Mouse (Mus musculus): ENCODE results near the gene Lsm2.
A peak's percentile ranks its signal among the peaks of the same experiment; 100 is the strongest.
"Not testable (repeated sequence)": the region's sequence is repeated elsewhere in the genome, so short reads cannot be mapped to it uniquely, and the experiment has no call there.

The Lsm2 gene

DNA sequence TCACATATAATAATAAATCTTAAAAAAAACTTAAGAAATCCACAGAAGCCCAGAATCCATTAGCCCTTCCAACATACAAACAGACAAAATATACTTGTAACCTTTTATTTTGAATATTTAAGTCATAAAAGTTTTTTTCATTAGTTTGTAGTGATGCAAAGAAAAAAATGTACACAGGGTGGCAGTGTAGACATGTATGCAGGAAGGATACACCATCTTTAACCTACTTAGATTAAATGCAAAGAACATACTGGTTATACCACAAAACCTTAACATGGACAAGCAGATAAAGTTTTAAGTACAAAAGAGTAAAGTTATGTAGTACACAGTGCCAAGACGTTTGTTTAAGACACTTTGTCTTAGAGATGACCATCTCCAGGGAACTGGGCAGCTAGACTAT lies 25.3 kb upstream of the Lsm2 start:
- DNase-seq (ENCODE audit: low spot score) = no peak

DNA sequence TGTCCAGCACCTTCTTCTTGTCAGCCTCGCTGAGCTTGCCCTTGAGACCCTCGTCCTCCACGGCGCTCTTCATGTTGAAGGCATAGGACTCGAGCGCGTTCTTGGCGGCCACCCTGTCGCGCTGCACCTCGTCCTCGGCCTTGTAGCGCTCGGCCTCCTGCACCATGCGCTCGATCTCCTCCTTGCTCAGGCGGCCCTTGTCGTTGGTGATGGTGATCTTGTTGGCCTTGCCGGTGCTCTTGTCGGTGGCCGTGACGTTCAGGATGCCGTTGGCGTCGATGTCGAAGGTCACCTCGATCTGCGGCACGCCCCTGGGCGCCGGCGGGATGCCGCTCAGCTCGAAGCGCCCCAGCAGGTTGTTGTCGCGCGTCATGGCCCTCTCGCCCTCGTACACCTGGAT lies 24.4 kb upstream of the Lsm2 start:
- DNase-seq (ENCODE audit: low spot score) = not testable (repeated sequence)

DNA sequence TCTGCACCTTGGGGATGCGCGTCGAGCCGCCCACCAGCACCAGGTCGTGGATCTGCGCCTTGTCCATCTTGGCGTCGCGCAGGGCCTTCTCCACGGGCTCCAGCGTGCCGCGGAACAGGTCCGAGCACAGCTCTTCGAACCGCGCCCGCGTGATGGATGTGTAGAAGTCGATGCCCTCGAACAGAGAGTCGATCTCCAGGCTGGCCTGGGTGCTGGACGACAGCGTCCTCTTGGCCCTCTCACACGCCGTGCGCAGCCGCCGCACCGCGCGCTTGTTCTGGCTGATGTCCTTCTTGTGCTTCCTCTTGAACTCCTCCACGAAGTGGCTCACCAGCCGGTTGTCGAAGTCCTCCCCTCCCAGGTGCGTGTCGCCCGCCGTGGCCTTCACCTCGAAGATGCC lies 23.7 kb upstream of the Lsm2 start:
- not testable (repeated sequence) for DNase-seq (ENCODE audit: low spot score)

DNA sequence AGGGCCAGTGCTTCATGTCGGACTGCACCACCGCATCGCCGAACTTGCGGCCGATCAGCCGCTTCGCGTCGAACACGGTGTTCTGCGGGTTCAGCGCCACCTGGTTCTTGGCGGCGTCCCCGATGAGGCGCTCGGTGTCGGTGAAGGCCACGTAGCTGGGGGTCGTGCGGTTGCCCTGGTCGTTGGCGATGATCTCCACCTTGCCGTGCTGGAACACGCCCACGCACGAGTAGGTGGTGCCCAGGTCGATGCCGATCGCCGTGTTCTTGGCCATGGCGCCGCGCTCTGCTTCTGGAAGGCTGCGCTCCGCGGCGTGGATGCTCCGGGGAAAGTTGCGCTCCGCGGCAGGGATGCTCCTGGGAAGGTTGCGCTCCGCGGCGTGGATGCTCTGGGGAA lies 22.9 kb upstream of the Lsm2 start:
- not testable (repeated sequence) for DNase-seq (ENCODE audit: low spot score)

DNA sequence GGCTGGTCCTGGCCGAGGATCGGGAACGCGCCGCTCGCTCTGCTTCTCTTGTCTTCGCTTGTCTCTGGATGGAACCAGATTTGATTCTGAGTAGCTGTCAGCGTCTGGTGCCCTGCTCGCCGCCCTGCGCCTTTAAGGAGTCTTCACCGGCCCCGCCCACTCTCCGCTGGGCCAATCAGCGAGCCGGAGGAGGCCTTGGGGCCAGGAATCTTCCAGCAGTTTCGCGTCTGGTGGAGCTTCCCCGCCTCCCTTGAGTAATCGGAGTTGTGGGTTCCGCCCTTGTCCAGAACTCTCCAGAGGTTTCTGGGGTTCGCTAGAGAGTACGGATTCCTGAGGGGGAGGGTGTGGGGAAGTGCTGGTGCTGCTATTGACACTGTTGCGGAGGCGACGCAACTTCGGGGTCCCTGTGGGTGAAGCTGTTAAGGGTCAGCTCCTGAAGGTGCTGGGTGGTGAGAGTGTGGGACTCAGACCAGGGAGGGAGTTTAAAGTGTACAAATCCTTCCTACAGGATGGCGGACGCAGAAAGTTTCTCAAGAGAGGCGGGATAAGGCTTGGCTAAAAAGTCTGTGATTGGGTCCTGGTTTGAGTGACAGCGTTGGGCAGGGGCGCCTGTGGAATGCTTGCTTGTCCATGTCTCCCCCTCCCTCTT lies 22.4 kb upstream of the Lsm2 start, which contains the start of gene Hspa1b:
Gene Hspa1b, minus strand, starts transcription at position 109 of the 649 bp plus-strand sequence.
- DNase-seq (ENCODE audit: low spot score) = peak; percentile 66

DNA sequence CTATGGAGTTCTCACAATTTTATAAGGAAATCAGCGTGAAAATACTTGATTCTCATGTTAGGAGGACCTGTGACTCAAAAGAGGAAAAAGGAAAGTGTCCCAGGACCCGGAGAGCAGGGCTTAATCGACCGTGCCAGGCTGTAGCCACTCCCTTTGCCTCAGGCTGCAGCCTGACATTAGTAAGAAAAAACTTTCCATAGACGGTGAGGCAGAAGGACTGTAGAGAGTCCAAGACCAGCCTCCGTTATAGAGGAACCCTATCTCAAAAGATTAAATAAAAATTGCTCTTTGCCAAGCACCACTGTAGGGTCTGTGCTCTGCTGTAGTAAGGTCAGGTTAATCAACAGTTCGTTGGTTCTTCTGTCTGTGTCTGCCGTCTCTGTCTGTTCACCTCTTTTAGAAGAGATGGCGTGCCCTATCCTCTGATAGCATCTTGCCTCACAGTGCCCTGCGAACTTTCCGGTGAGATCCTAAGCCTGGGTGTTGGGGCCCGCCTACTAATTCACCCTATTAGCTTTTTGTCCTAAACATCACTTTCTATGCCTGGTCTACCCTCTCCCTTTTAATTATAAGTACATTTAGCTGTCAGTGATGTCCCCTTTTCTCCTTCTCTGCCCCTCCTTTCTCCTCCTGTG lies 21.7 kb upstream of the Lsm2 start:
- no peak for DNase-seq (ENCODE audit: low spot score)

DNA sequence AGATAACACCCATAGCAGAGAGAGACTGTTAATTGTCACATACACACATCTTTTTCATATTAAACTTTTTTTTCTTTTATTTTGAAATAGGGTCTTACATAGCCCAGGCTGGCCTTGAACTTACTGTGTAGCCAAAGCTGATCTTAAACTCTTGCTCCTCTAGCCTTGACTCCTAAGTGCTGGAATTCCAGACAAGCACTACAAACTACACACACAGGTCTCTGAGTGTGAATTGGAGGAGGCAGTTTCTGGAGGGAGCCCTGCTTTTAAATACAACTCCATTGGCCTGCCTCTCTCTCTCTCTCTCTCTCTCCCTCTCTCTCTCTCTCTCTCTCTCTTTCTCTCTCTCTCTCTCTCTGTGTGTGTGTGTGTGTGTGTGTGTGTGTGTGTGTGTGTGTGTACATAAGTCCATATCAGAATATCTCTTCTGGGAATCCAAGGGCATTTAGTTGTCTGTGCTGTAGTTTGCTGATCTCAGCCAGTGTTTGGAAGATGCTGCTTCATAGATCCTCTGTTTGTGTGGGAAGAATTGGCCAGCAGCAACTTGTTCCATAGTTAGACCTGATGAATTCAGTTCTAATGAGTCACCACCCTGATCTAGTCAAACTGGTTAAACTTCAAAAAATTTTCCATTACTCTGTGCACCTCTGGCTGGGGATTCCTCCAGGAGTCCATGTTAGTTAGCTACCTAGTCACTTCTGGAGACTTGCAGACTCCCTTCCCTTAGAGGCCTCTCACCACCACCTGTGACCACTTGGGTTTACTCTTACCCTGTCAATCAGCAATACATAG lies 20.8 kb upstream of the Lsm2 start:
- peak; percentile 36 for DNase-seq (ENCODE audit: low spot score)

DNA sequence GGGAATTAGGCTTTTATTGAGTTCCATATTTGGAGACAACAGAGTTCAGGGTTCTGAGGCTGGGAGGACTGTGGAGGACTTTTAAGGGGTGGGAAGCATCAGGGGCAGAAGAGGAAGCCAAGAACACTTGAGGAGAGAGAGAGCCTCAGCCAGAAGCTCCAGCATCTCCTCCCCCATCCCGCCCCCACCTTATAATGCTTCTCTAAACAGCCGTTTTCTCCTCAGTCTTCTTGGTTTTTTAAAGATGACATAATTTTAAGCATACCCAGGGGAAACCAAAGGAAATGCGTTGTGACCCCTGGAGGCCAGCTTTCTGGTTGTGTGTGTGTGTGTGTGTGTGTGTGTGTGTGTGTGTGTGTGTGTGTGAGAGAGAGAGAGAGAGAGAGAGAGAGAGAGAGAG lies 19.5 kb upstream of the Lsm2 start:
- no peak for DNase-seq (ENCODE audit: low spot score)

DNA sequence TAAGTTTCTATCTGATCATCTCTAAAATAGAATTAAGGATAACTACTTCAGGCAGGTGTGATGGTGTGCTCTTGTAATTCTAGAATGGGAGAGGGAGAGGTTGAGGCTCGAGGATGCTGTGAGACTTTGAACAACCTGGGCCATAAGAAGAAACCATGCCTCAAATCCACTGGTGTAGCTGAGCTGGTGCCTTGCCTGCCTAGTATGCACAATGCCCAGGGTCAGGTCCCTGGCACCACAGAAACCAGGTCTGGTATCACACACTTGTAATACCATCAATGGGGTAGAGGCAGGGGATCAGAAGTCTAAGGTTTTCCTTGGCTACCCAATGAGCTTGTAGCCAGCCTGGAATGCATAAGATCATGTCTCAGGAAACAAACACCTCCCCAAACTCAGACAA lies 18.8 kb upstream of the Lsm2 start:
- no peak for DNase-seq (ENCODE audit: low spot score)

DNA sequence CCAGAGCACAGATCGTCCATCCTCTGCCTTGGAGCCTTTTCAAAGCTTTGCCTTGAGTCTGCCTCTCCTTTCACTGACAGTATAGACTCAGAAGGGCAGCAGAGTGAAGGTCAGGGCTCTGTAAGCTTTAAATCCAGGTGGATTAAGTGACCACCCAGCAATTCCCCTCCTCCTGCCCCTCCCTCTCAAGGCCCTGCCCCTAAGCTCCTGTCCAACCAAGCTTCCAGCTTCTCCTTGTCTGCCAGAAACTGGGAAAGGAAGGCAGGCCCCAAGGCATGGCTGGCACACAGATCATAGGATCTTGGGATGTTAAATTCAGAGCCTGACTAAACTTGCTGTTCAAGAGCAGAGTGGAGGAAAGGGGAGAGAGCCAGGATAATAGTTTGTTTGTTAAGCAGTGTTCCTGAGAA lies 17.0 kb upstream of the Lsm2 start:
- DNase-seq (ENCODE audit: low spot score) = no peak

DNA sequence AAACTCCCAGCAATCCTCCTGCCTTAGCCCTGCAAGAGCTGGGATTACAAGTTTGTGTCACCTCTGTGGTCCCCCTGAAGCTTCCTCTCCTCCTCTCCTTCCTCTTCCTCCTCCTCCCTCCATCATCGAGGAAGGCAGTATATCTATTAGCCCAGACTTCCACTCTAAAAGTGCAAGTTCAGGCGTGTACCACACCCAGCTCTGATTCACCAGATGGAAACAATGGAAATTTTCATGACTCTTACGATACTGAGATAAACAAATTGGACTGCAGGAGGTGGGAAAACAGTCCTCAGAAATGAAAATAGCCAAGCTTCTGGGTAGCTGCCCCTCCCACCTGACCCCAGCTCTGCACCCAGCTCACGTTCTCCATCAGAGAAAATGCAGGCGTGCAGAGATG lies 16.0 kb upstream of the Lsm2 start:
- DNase-seq (ENCODE audit: low spot score) = no peak

DNA sequence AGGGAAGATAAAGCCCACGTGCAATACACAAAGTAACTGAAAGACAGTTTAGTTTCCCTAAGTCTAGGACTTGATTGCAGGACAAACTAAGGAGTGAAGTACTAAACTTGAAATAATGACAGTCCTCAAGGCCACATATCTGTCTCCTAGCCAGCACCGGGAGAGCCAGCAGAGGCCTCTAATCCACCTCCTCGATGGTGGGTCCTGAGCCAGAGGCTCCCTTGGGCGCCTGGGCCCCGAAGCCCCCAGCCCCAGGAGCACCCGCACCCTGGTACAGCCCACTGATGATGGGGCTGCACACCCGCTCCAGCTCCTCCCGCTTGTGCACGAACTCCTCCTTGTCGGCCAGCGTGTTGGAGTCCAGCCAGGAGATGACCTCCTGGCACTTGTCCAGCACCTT lies 11.8 kb upstream of the Lsm2 start, which contains the start of gene Gm20481:
Gene Gm20481, plus strand, starts transcription at position 91 of the 400 bp plus-strand sequence.
- DNase-seq (ENCODE audit: low spot score) = not testable (repeated sequence)

DNA sequence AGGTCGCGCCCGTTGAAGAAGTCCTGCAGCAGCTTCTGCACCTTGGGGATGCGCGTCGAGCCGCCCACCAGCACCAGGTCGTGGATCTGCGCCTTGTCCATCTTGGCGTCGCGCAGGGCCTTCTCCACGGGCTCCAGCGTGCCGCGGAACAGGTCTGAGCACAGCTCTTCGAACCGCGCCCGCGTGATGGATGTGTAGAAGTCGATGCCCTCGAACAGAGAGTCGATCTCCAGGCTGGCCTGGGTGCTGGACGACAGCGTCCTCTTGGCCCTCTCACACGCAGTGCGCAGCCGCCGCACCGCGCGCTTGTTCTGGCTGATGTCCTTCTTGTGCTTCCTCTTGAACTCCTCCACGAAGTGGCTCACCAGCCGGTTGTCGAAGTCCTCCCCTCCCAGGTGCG lies 10.8 kb upstream of the Lsm2 start:
- DNase-seq (ENCODE audit: low spot score) = not testable (repeated sequence)

DNA sequence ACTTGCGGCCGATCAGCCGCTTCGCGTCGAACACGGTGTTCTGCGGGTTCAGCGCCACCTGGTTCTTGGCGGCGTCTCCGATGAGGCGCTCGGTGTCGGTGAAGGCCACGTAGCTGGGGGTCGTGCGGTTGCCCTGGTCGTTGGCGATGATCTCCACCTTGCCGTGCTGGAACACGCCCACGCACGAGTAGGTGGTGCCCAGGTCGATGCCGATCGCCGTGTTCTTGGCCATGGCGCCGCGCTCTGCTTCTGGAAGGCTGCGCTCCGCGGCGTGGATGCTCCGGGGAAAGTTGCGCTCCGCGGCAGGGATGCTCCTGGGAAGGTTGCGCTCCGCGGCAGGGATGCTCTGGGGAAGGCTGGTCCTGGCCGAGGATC lies 10.0 kb upstream of the Lsm2 start:
- DNase-seq (ENCODE audit: low spot score) = not testable (repeated sequence)

DNA sequence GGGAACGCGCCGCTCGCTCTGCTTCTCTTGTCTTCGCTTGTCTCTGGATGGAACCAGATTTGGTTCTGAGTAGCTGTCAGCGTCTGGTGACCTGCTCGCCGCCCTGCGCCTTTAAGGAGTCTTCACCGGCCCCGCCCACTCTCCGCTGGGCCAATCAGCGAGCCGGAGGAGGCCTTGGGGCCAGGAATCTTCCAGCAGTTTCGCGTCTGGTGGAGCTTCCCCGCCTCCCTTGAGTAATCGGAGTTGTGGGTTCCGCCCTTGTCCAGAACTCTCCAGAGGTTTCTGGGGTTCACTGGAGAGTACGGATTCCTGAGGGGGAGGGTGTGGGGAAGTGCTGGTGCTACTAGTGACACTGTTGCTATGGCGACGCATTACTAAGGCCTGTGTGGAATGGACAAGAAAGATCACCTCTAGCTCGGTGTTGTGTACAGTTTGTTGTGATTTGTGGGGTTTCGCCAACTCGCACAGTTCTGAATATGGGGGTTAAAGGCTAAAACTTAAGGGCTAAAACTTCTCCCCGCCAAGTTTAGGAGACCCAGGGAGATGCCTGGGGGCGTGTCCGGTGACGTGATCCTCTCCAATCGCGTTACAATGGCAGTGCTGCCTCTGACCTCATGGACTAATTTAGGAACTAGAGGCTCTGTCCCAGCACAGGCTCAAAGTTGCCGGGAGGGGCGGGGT lies 9.5 kb upstream of the Lsm2 start, which contains the start of the genes Hspa1a and Hspa1l:
Gene Hspa1a, minus strand, starts transcription at position 88 of the 681 bp plus-strand sequence.
Gene Hspa1l, plus strand, starts transcription at position 635 of the 681 bp plus-strand sequence.
- peak; percentile 63 for DNase-seq (ENCODE audit: low spot score)

DNA sequence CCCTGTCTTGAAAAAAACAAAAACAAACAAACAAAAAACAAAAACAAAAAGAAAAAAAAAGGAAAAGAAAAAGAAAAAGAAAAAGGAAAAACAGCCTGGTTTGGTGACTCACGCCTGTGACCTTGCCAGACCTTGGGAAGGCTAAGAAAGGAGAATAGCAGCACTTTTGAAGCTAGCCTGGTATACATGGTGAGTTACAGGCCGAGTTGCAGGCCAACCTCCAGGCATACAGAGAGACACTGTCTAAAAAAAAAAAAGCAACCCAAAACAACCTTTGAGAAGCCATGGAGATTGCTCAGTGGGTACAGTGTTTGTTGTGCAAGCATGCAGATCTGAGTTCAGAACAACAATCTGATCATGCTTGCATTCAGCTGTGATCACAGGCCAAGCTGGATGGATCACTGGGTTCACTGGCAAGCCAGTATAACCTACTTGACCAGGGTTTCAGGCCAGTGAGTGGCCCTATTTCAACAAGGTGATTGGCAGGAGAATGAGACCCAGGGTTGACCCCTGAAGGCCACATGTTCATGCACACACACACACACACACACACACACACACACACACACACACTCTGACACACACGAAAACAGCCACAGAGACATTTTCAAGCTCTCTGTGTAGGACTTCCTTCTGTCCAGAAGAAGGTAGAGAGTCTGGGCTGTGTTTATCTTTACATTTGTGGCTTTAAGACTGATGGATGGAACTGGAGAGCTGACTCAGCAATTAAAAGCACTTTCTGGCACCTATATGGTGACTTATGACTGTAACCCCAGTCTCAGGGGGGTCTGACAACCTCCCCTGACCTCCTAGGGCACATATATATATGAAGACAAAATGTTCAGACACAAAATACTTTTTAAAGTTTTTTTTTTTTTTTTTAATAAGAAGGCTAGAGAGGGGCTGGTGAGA lies 5.8 kb upstream of the Lsm2 start:
- no peak for DNase-seq (ENCODE audit: low spot score)

DNA sequence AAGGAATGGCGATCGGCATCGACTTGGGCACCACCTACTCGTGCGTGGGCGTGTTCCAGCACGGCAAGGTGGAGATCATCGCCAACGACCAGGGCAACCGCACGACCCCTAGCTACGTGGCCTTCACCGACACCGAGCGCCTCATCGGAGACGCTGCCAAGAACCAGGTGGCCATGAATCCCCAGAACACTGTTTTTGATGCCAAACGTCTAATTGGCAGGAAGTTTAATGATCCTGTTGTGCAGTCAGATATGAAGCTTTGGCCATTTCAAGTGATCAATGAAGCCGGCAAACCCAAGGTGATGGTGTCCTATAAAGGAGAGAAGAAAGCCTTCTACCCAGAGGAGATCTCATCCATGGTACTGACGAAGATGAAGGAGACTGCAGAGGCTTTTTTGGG lies 4.7 kb upstream of the Lsm2 start:
- DNase-seq (ENCODE audit: low spot score) = no peak

DNA sequence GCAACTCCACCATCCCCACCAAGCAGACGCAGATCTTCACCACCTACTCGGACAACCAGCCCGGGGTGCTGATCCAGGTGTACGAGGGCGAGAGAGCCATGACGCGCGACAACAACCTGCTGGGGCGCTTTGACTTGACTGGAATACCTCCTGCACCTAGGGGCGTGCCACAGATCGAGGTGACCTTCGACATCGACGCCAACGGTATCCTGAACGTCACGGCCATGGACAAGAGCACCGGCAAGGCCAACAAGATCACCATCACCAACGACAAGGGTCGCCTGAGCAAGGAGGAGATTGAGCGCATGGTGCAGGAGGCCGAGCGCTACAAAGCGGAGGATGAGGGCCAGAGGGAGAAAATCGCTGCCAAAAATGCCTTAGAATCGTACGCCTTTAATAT lies 3.4 kb upstream of the Lsm2 start:
- no peak for DNase-seq (ENCODE audit: low spot score)

DNA sequence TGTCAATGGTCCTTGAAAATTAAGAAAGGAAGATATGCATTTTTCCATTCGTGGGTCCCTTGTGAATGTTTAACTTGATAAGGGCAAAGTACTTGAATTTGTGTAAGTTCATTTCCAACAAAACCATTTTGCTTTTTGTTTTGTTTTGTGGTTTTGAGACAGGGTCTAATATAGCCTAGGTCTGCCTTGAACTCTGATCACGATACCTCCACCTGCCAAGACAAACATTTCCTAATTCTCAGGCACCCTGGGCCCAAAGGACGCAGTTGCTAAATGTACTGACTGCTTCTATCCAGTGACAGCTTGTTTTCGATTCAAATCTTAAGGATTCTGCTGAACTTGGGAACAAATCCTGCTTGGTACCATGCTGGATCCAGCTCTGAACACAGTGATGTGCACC lies 2.0 kb upstream of the Lsm2 start:
- DNase-seq (ENCODE audit: low spot score) = no peak

DNA sequence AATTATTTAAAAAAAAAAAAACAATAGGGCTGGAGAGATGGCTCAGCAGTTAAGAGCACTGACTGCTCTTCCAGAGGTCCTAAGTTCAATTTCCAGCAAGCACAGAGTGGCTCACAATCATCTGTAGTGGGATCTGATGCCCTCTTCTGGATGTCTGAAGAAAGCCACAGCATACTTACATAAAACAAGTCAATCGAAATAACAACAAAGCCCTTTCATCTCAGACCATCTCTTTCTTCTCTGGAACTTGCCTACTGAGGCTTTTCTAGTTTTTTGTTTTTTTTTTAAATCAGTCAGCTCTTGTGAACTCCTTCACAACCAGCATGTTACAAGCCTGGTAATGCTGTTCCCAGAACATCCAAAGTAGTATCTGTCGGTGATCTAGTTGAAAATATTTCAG lies 1.0 kb upstream of the Lsm2 start:
- DNase-seq (ENCODE audit: low spot score) = no peak

DNA sequence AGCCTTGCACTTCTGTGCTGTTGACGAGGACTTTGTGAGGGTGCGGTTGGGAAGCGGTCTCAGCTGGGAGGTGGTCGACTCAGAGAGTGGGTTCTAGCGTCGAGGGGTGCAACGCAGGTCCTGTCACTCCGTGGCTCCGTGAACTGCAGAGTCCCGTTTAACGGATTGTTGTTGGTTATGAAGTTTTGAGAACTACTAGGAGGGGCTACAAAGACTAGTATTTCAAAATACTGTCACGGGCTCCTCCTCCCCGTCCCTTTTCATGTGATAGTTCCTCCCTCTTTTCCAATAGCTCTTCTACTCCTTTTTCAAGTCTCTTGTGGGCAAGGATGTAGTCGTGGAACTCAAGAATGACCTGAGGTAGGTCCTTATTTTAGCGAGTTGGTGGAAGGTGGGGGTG lies 666 bp downstream of the Lsm2 start:
- DNase-seq (ENCODE audit: low spot score) = no peak

Measured in urinary bladder, postnatal 25 days (tissue).